Mouse (Mus musculus) ES-E14 (cell line): ENCODE measurements around the gene Bcl7a. TPM values are rescaled to one million over a fixed set of nuclear protein-coding genes. Genes with fewer than 3 reads are reported as not detected.

Experiments
- DNase-seq: peaks from one replicate; pipeline ENCODE4 v3.0.0-alpha.2; 2013; ENCODE audit warnings: low read depth, low spot score
- H3K27ac ChIP-seq: 2 replicates; pipeline ENCODE4 v1.5.1; 2012; ENCODE audit warnings: low read depth, mild to moderate bottlenecking, low read length, moderate library complexity, mixed read lengths; ENCODE audit not compliant: poor library complexity, insufficient read depth, severe bottlenecking
- H3K36me3 ChIP-seq: 2 replicates; pipeline ENCODE4 v1.6.1; 2012; ENCODE audit warnings: mild to moderate bottlenecking, low read length, moderate library complexity, mixed read lengths; ENCODE audit not compliant: control insufficient read depth, poor library complexity, insufficient read depth, severe bottlenecking
- H3K4me1 ChIP-seq, 2 experiments: fragments of 150-350 bp in 1 of 2; sonication (generic) in 1 of 2; 2 replicates each; pipeline ENCODE4 v1.6.1; 2012; ENCODE audit warnings: low read length in 2 of 2, mild to moderate bottlenecking in 1 of 2, mixed read lengths in 1 of 2; ENCODE audit not compliant: control insufficient read depth in 2 of 2, insufficient read depth in 2 of 2, poor library complexity in 1 of 2
- H3K4me3 ChIP-seq, 2 experiments: fragments of 150-350 bp in 1 of 2; sonication (generic) in 1 of 2; 2 replicates each; pipeline ENCODE4 v1.5.1; 2012; ENCODE audit warnings: low read length in 2 of 2, low read depth in 1 of 2, mild to moderate bottlenecking in 1 of 2, mixed read lengths in 1 of 2; ENCODE audit not compliant: insufficient read depth in 1 of 2, poor library complexity in 1 of 2, severe bottlenecking in 1 of 2
- H3K9ac ChIP-seq: 2 replicates; pipeline ENCODE4 v1.6.1; 2012; ENCODE audit warnings: low read depth, mild to moderate bottlenecking, low read length, mixed read lengths; ENCODE audit not compliant: poor library complexity, insufficient read depth, severe bottlenecking
- H3K9me3 ChIP-seq: fragments of 150-350 bp; sonication (generic); 2 replicates; pipeline ENCODE4 v1.6.1; 2012; ENCODE audit warnings: low read depth, mild to moderate bottlenecking, low read length; ENCODE audit not compliant: control insufficient read depth, insufficient read depth
- CHD2 ChIP-seq: IDR thresholded peaks from 2 replicates; pipeline ENCODE4 v1.6.1; 2014; ENCODE audit warnings: mild to moderate bottlenecking, low read depth, low read length, inconsistent platforms
- HCFC1 ChIP-seq: IDR thresholded peaks from 2 replicates; pipeline ENCODE4 v1.6.1; 2012; ENCODE audit warnings: low read length, inconsistent platforms, borderline replicate concordance; ENCODE audit not compliant: insufficient read depth
- MAFK ChIP-seq: IDR thresholded peaks from 2 replicates; pipeline ENCODE4 v1.6.1; 2014; ENCODE audit warnings: mild to moderate bottlenecking, low read depth, low read length, inconsistent platforms; ENCODE audit not compliant: insufficient read depth
- ZC3H11A ChIP-seq: IDR thresholded peaks from 2 replicates; pipeline ENCODE4 v1.6.1; 2012; ENCODE audit warnings: low read depth, mild to moderate bottlenecking, inconsistent platforms, low read length, borderline replicate concordance
- ZNF384 ChIP-seq: IDR thresholded peaks from 2 replicates; pipeline ENCODE4 v1.6.1; 2012; ENCODE audit warnings: low read depth, low read length, inconsistent platforms
- in situ Hi-C, 2 experiments: fragments of 600-800 bp; cut with MboI; formaldehyde crosslinking; loops; one replicate each; pipeline ENCODE4 v1.15.1; 2025; ENCODE audit warnings: low sequenced_read_pairs in 2 of 2, inconsistent platforms in 1 of 2; ENCODE audit not compliant: unreplicated experiment in 2 of 2
- total RNA-seq: library from RNA; depleted of rRNA; stranded (reverse); fragments of 300-350 nt; gene quantifications from 2 replicates; pipeline ENCODE4 v1.2.3, GENCODE M21; 2012

Gene Bcl7a
- total RNA-seq, 1 experiment, result 8.0 TPM

DNA sequence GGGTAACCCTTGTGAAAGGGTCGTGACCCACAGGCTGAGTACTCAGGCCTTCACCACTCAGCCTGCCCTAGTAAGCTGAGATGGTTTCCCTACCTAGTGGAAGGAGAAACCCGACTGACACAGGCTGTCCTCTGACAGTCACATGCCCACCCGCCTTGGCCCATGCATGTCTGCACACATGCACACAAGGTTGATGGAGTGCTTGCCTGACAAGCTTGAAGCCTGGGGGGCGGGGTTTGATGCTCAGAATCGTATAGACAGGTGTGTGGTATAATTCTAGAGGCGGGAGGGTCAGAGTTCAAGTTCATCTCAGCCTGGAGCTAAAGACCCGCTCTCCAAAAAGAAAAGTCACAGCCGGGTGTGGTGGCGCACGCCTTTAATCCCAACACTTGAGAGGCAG is 31.6 kb downstream of the Bcl7a start:
- H3K9ac ChIP-seq, result no peak overlapping the region; the same call in 1 of the 2 replicates
- in situ Hi-C loops, result no loop called here
- no peak overlapping the region for H3K4me3 ChIP-seq
- peaks cover 7 to 37% of the 10 kb centered on the region in 2 experiments for H3K4me1 ChIP-seq
- peaks cover 17% of the 10 kb centered on the region for H3K36me3 ChIP-seq
- H3K27ac ChIP-seq, result peak overlapping the region; percentile 97
- no peak for TF ChIP-seq ZC3H11A
- TF ChIP-seq HCFC1, result no peak
- no peak for TF ChIP-seq CHD2
- TF ChIP-seq ZNF384, result no peak
- no peak for TF ChIP-seq MAFK
- H3K9me3 ChIP-seq, result no peaks in the 10 kb centered on the region
- DNase-seq, result peak; percentile 62

DNA sequence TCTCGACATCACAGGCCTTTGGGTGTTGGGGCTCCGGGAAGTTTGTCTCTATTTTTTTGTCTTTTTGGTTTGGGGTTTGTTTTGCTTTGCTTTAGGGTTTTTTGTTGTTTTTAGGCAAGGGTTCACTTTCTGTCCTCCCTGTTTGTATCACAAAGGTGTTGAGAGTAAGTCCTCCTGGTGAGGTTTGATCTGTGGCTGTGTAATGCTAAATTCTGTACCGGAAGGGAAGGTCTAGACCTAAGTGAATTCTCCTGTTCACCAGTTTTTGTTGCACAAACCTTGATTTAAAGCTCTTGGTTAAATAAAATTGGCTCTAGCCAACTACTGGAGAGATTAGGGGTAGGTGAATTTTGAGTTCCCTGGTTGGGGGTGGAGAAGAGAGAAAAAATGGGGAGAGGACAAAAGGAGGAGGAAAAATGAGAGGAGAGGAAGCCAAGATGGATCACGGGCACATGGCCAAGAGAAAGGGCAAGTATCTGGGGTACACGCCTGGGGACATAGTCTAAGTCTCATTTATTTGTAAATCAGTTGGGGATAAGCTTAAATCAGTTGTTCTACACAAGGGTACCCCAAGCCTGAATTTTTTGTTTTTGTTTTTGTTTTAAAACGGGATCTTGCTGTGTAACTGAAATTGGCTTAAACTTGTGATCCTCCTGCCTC is 32.3 kb downstream of the Bcl7a start:
- Histone ChIP-seq H3K36me3 (peaks cover 12% of the 10 kb centered on the region), H3K27ac (peak overlapping the region; percentile 97), H3K4me1 (peaks cover 7 to 32% of the 10 kb centered on the region in 2 experiments), H3K9me3 (no peaks in the 10 kb centered on the region), H3K4me3 (peak overlapping the region in 1 of 2 experiments; percentile 61; a peak in 1 of 4 replicates), H3K9ac (peak overlapping the region; percentile 7; the same call in 1 of the 2 replicates)
- in situ Hi-C loops, result no loop called here
- peak; percentile 65 for DNase-seq
- peak; percentile 28 for TF ChIP-seq CHD2
- TF ChIP-seq ZC3H11A, result no peak
- TF ChIP-seq ZNF384, result no peak

DNA sequence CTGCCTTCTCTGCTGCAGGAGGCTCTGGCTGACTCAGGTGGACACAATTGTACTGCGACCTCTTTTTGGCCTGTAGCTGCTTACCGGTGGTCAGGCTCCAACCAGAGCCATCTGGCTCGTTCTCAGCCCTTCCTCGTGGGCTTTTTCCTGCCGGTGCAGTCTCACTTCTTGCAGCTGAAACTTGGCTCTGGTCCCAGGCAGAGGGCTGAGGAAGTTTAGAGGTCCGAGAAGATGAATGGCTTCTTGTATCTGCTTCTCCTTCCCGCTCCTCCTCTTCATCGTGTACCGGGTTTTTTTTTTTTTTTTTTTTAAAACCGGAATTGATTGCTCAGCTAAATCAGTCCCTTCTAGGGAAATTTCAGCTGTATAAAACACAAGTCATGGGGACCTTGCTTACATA is 32.9 kb downstream of the Bcl7a start:
- H3K4me1 ChIP-seq, result peaks cover 7 to 27% of the 10 kb centered on the region in 2 experiments
- TF ChIP-seq ZC3H11A (no peak), HCFC1 (no peak), MAFK (0 out of 2 replicates have a peak, but pooled peaks have one; percentile 26), ZNF384 (peak; percentile 72; the same call in 1 of the 2 replicates), CHD2 (no peak)
- peaks cover 9% of the 10 kb centered on the region for H3K36me3 ChIP-seq
- H3K4me3 ChIP-seq, result peak overlapping the region; percentile 38 to 61; a peak in 3 of 4 replicates
- peak overlapping the region; percentile 76 for H3K9ac ChIP-seq
- in situ Hi-C loops, result no loop called here
- peak overlapping the region; percentile 97 for H3K27ac ChIP-seq
- no peak for DNase-seq
- no peaks in the 10 kb centered on the region for H3K9me3 ChIP-seq

DNA sequence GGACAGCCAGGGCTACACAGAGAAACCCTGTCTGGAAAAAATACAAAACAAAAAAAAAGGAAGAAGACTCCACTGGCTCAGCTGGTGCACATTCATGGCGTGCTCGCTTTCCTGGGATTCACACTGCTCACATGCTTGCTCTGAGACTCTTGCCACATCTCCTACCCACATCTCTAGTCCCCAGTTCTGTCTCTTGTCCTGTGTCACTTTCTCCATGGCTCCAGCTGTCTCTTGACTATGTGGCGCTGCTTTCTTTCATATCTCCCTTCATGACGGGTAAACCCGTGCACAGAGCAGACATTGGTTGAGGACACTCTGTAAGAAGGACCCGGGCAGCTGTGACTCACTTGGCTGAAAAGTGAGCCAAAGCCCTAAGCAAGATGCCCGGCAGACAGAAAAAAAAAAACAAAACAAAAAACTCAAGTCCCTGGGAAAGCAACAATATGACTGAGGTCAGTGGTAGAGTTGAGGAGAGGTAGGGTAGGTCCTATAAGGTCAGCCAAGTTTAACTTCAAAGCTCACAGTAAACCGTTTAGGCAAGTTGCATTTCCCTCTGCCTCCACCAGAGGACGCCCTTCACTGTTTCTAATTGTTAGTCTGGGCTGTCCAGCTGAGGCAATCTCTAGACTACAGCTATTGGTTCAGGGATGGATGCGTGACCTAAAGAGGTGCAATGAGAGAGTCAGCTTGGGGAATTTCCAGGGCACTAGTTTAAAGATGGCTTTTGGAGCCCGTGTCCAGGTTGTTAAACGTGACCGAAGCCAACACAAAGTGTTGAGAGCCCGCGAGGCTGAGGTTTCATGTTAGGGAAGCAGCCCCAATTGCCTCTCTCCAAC is 33.7 kb downstream of the Bcl7a start:
- Histone ChIP-seq H3K9me3 (no peaks in the 10 kb centered on the region), H3K36me3 (peaks cover 9% of the 10 kb centered on the region), H3K4me3 (peak overlapping the region in 1 of 2 experiments; percentile 36; a peak in 2 of 4 replicates), H3K4me1 (peaks cover 7 to 22% of the 10 kb centered on the region in 2 experiments), H3K9ac (peak overlapping the region; percentile 76), H3K27ac (peak overlapping the region; percentile 97)
- TF ChIP-seq ZC3H11A (peak; percentile 46; the same call in 1 of the 2 replicates), ZNF384 (no peak), MAFK (no peak)
- in situ Hi-C loops, result no loop called here
- DNase-seq, result peak; percentile 93
